Mouse (Mus musculus): ENCODE data around the gene Slc47a1. TPM values are rescaled to one million over a fixed set of nuclear protein-coding genes. Genes with fewer than 3 reads are reported as not detected.

Gene Slc47a1
- total RNA-seq (2023): not detected in 2 replicates

GRCm38 (mm10) chr11:61377881-61378613 lies at the start of gene Slc47a1:
Gene Slc47a1, minus strand, starts transcription at chr11:61378345.

GRCm38 (mm10) chr11:61342505-61343420 lies 35.4 kb downstream of the Slc47a1 start, which contains the start of gene Slc47a2:
Gene Slc47a2, minus strand, starts transcription at chr11:61342860.

Other genes with a start within 250 kb of the Slc47a1 start
- gene Usp22, start 203.3 kb downstream of the Slc47a1 start, total RNA-seq (2023): 70.4 and 83.2 TPM in 2 replicates
- gene Aldh3a1, start 170.8 kb downstream of the Slc47a1 start, total RNA-seq (2023): not detected in 2 replicates
- 72.6 and 108 TPM in 2 replicates for gene Aldh3a2, start 110.9 kb downstream of the Slc47a1 start, total RNA-seq (2023)
- not detected in 2 replicates for gene Slc47a2, start 35.5 kb downstream of the Slc47a1 start, total RNA-seq (2023)
- not detected in 2 replicates for gene Rnf112, start 75.8 kb upstream of the Slc47a1 start, total RNA-seq (2023)
- not detected in 2 replicates for gene Mfap4, start 107.1 kb upstream of the Slc47a1 start, total RNA-seq (2023)
- gene Mapk7, start 116.1 kb upstream of the Slc47a1 start, total RNA-seq (2023): 42.8 and 48.1 TPM in 2 replicates
- gene B9d1, start 126.8 kb upstream of the Slc47a1 start, total RNA-seq (2023): not detected in 2 replicates
- 0.59 TPM in 1 of 2 replicates, not detected in the other for gene Epn2, start 201.3 kb upstream of the Slc47a1 start, total RNA-seq (2023)